Comparison of ENCODE assay signal across 20 mouse cellular contexts in the genomic region with DNA sequence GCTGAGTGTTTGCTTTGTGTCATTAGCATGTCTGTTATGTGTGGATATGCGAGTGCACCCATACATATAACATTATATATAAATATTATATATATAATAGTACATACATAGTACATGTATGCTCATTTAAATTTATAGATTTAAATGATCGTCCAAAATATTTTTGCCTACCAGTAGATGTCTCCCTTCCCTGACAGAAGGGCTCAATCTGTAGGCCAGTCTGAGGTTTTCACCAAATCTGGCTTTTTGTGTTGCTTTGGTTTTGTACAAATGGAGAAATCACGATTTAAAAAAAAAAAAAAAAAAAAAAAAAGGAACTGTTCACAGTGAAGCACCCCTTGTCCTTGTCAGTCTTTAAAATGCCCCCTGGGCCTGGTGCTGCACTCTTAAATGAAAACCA.
DNase-seq lines count a peak whose midpoint lies in the region; ATAC-seq and TF ChIP-seq lines count a peak whose summit lies in the region.
"Had no signal": no experiment of that assay in that cellular context is flagged by ENCODE, and none has a peak within 500 bp of the region (broad histone marks: within the 10 kb centered on the region; RNA-seq: fewer than 3 reads in every experiment).

No protein-coding gene starts in this region.

- 47% methylated on average over 3 of the region's 3 CpGs for WGBS in intestine, postnatal 0 days
- WGBS in intestine, embryonic 15.5 days: 59% methylated on average over 3 of the region's 3 CpGs

- no peak overlapping the region for H3K27ac ChIP-seq in intestine, postnatal 0 days (ENCODE audit: low read depth, low read length)
- H3K27ac ChIP-seq in intestine, embryonic 15.5 days: no peak overlapping the region
- H3K27ac ChIP-seq: heart, embryonic 13.5 days; hindbrain, embryonic 12.5 days; liver, embryonic 14.5 days; macrophage had no signal

- H3K4me3 ChIP-seq in intestine, postnatal 0 days (ENCODE audit: low read depth, low read length): no peak overlapping the region
- no peak overlapping the region for H3K4me3 ChIP-seq in intestine, embryonic 15.5 days (replicated peaks)
- H3K4me3 ChIP-seq: heart, embryonic 13.5 days; hindbrain, embryonic 12.5 days had no signal

- DNase-seq in embryo, embryonic 10.5 days (ENCODE audit: low spot score): peak; percentile 12
- no peak for DNase-seq in embryo, embryonic 9.5 days (ENCODE audit: extremely low spot score)
- DNase-seq in 3T3-L1 (ENCODE audit: low read depth, low spot score) (peak; percentile 45), adipocyte (ENCODE audit: low spot score) (peak; percentile 20)
- DNase-seq in testis, postnatal 10 days (ENCODE audit: low spot score): no peak
- DNase-seq: adrenal gland, adult 2 months; B cell, adult 2 months; cerebellum, adult 9-11 months; kidney, adult 8-10 months; layer of hippocampus, adult 9-11 months; retina, postnatal 1 day; thymus, postnatal 36 days had no signal

- no peak for ATAC-seq in intestine, postnatal 0 days
- ATAC-seq in intestine, embryonic 15.5 days: no peak
- no peak for ATAC-seq in megakaryocyte-erythroid progenitor cell, adult 5-6 weeks (replicated peaks; ENCODE audit: low FRiP score, low TSS enrichment, poor library complexity, severe bottlenecking)
- ATAC-seq: forebrain, embryonic 16.5 days had no signal

- no peak overlapping the region for H3K9ac ChIP-seq in intestine, postnatal 0 days (ENCODE audit: low read depth, low read length)
- no peak overlapping the region for H3K9ac ChIP-seq in intestine, embryonic 15.5 days
- H3K9ac ChIP-seq: heart, embryonic 13.5 days; hindbrain, embryonic 12.5 days; liver, embryonic 14.5 days had no signal

- no peaks in the 10 kb centered on the region for H3K4me1 ChIP-seq in intestine, postnatal 0 days (replicated peaks; ENCODE audit: control insufficient read depth, insufficient read depth, low read length)
- H3K4me1 ChIP-seq in intestine, embryonic 15.5 days (replicated peaks): no peaks in the 10 kb centered on the region
- H3K4me1 ChIP-seq: heart, embryonic 13.5 days; hindbrain, embryonic 12.5 days had no signal

- no peaks in the 10 kb centered on the region for H3K36me3 ChIP-seq in intestine, postnatal 0 days (ENCODE audit: control insufficient read depth, insufficient read depth)
- no peaks in the 10 kb centered on the region for H3K36me3 ChIP-seq in intestine, embryonic 15.5 days
- H3K36me3 ChIP-seq: heart, embryonic 13.5 days; hindbrain, embryonic 12.5 days had no signal

- TF ChIP-seq CTCF in intestine, postnatal 0 days (IDR thresholded peaks at IDR 0.05; ENCODE audit: low read depth): peak; percentile 55

- H3K9me3 ChIP-seq in intestine, postnatal 0 days (ENCODE audit: control insufficient read depth): no peaks in the 10 kb centered on the region
- H3K9me3 ChIP-seq in intestine, embryonic 15.5 days: no peaks in the 10 kb centered on the region
- H3K9me3 ChIP-seq: heart, embryonic 13.5 days; hindbrain, embryonic 12.5 days had no signal

- no peak overlapping the region for H3K4me2 ChIP-seq in intestine, postnatal 0 days (replicated peaks; ENCODE audit: low read depth)
- no peak overlapping the region for H3K4me2 ChIP-seq in intestine, embryonic 15.5 days (replicated peaks)
- H3K4me2 ChIP-seq: heart, embryonic 13.5 days; hindbrain, embryonic 12.5 days had no signal

- no peaks in the 10 kb centered on the region for H3K27me3 ChIP-seq in intestine, postnatal 0 days (replicated peaks; ENCODE audit: control insufficient read depth, insufficient read depth, low read length)
- H3K27me3 ChIP-seq in intestine, embryonic 15.5 days (replicated peaks): no peaks in the 10 kb centered on the region
- H3K27me3 ChIP-seq: heart, embryonic 13.5 days; hindbrain, embryonic 12.5 days had no signal

Comparison
In these comparisons a context has a peak if more than half of its experiments do, and no peak if none do; other contexts are left out.
1. DNase-seq: peak in embryo, embryonic 10.5 days (single experiment), 3T3-L1 (single experiment) and adipocyte (single experiment); none in embryo, embryonic 9.5 days (single experiment) and testis, postnatal 10 days (single experiment).